Mouse (Mus musculus) heart, embryonic 14.5 days (tissue): ENCODE results near the gene Phlpp2. TPM values are rescaled to one million over a fixed set of nuclear protein-coding genes. Genes with fewer than 3 reads are reported as not detected.

ENCODE experiments used
- ATAC-seq: fragments of 200-750 bp; cut with Nextera tagmentation; 2 replicates; pipeline ENCODE4 v1.8.0; 2017; ENCODE audit warnings: low read depth, moderate TSS enrichment; ENCODE audit not compliant: insufficient number of reproducible peaks, insufficient read depth, low FRiP score
- H3K27ac ChIP-seq, 2 experiments: fragments of 200-500 bp in 1 of 2; fragments of 300-500 bp in 1 of 2; sonication (generic) in 1 of 2; replicated peaks in 1 of 2; 2 replicates each; pipeline ENCODE4 v1.5.1; 2012 to 2014; ENCODE audit warnings: low read depth in 2 of 2, low read length in 2 of 2, control low read depth in 1 of 2, mild to moderate bottlenecking in 1 of 2, mixed read lengths in 1 of 2; ENCODE audit not compliant: control insufficient read depth in 1 of 2, insufficient read depth in 1 of 2
- H3K27me3 ChIP-seq: fragments of 300-500 bp; sonication (generic); 2 replicates; pipeline ENCODE4 v1.6.1; 2014; ENCODE audit warnings: mild to moderate bottlenecking, low read length, control low read depth; ENCODE audit not compliant: control insufficient read depth, insufficient read depth
- H3K36me3 ChIP-seq: fragments of 300-500 bp; sonication (generic); 2 replicates; pipeline ENCODE4 v1.6.1; 2014; ENCODE audit warnings: mild to moderate bottlenecking, control low read depth, low read length, mixed read lengths; ENCODE audit not compliant: control insufficient read depth, insufficient read depth
- H3K4me1 ChIP-seq, 2 experiments: fragments of 200-500 bp in 1 of 2; fragments of 300-500 bp in 1 of 2; sonication (generic) in 1 of 2; 2 replicates each; pipeline ENCODE4 v1.6.1; 2012 to 2014; ENCODE audit warnings: low read length in 2 of 2, control low read depth in 1 of 2, mixed read lengths in 1 of 2; ENCODE audit not compliant: control insufficient read depth in 2 of 2, insufficient read depth in 2 of 2
- H3K4me2 ChIP-seq: fragments of 300-500 bp; sonication (generic); 2 replicates; pipeline ENCODE4 v1.6.1; 2014; ENCODE audit warnings: mild to moderate bottlenecking, low read length
- H3K4me3 ChIP-seq, 2 experiments: fragments of 200-500 bp in 1 of 2; fragments of 300-500 bp in 1 of 2; sonication (generic) in 1 of 2; 2 replicates each; pipeline ENCODE4 v1.5.1; 2012 to 2014; ENCODE audit warnings: low read length in 2 of 2, mild to moderate bottlenecking in 2 of 2, control low read depth in 1 of 2, low read depth in 1 of 2, moderate library complexity in 1 of 2; ENCODE audit not compliant: control insufficient read depth in 1 of 2, insufficient read depth in 1 of 2
- H3K9ac ChIP-seq: fragments of 300-500 bp; sonication (generic); 2 replicates; pipeline ENCODE4 v1.6.1; 2014; ENCODE audit warnings: mild to moderate bottlenecking, low read length
- H3K9me3 ChIP-seq: fragments of 300-500 bp; sonication (generic); 2 replicates; pipeline ENCODE4 v1.6.1; 2016; ENCODE audit warnings: low read length, control low read depth; ENCODE audit not compliant: control insufficient read depth
- WGBS: fragments of 180-500 bp; shearing (Covaris S2); extraction: QIAGEN DNeasy Blood & Tissue Kit; methylation state at CpG from one replicate; pipeline ENCODE4 v1.1.7; 2014; 5-methylcytosine and 5-hydroxymethylcytosine counted together
- polyA plus RNA-seq: library from polyadenylated mRNA; unstranded; fragments of >200 nt; fragmentation: Nextera tagmentation; extraction: Ambion mirVana; gene quantifications from 2 replicates; pipeline ENCODE4 v1.2.1, GENCODE M21; 2014

Phlpp2 gene
- polyA plus RNA-seq, 1 experiment from 2014 or later = 2.0 TPM

DNA sequence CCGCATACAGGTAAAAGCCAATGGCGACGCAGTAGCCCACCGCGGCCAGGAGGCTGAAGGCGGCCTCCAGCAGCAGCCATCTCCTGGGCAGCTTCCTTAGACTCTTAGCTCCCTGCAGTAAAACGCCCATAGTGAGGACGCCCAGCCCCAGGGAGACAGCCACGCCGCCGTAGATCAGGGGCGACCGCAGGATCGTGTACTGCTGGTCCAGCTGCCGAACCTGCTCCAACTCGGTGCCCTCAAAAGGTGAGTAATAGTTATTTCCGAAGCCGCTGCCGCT, 79.9 kb downstream of the Phlpp2 start:
- H3K27me3 ChIP-seq = peaks cover 26% of the 10 kb centered on the region

GRCm38 (mm10) chr8:109952171-109952570, 83.8 kb downstream of the Phlpp2 start:
- H3K27me3 ChIP-seq = peaks cover 26% of the 10 kb centered on the region
- peaks cover 2 to 3% of the 10 kb centered on the region in 2 experiments; a peak in 3 of 4 replicates for H3K4me1 ChIP-seq

More for the DNA sequence above, 79.9 kb downstream of the Phlpp2 start:
- 7% methylated on average over 19 of the region's 19 CpGs for WGBS
- Histone ChIP-seq H3K36me3 (0 out of 2 replicates have a peak, but pooled peaks cover 6% of the 10 kb centered on the region), H3K4me2 (peak overlapping the region; percentile 69), H3K4me1 (peaks cover 0 to 2% of the 10 kb centered on the region in 2 experiments; a peak in 2 of 4 replicates), H3K27ac (no peak overlapping the region), H3K9me3 (no peaks in the 10 kb centered on the region), H3K9ac (0 out of 2 replicates have a peak overlapping the region, but pooled peaks have one; percentile 14), H3K4me3 (peak overlapping the region; percentile 27)
- no peak for ATAC-seq

DNA sequence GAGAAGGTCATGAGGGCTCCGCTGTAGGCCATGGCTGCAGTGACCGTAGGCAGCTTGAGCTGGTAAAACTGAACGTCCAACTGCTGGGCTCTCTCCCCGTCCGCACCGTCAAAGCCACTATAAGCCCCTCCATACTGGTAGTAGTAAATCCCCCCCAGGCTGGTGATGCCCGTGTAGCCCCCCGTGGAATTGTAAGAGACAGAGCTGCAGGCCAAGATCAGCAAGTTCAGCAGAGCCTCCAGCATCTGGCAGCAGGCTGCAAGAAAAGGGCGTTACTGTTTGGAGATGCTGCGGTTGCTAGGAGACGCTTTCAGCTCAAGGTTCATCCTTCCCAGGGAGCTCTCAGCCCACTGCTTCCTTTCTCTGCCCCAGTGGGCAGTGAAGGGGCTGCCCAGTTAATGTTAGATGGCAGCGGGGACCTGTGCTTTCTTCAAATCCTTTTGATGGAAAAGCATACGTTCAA, 86.2 kb downstream of the Phlpp2 start:
- Histone ChIP-seq H3K4me2 (no peak overlapping the region), H3K4me1 (peaks cover 8 to 15% of the 10 kb centered on the region in 2 experiments), H3K27ac (no peak overlapping the region), H3K9me3 (no peaks in the 10 kb centered on the region), H3K27me3 (peaks cover 13% of the 10 kb centered on the region), H3K4me3 (no peak overlapping the region), H3K36me3 (no peaks in the 10 kb centered on the region), H3K9ac (no peak overlapping the region)
- no peak for ATAC-seq
- 59% methylated on average over 13 of the region's 13 CpGs for WGBS

More at GRCm38 (mm10) chr8:109952171-109952570, 83.8 kb downstream of the Phlpp2 start:
- no peak for ATAC-seq
- Histone ChIP-seq H3K4me2 (no peak overlapping the region), H3K4me3 (no peak overlapping the region), H3K36me3 (no peaks in the 10 kb centered on the region), H3K27ac (no peak overlapping the region), H3K9ac (no peak overlapping the region), H3K9me3 (no peaks in the 10 kb centered on the region)
- WGBS = 57% methylated on average over 7 of the region's 7 CpGs

DNA sequence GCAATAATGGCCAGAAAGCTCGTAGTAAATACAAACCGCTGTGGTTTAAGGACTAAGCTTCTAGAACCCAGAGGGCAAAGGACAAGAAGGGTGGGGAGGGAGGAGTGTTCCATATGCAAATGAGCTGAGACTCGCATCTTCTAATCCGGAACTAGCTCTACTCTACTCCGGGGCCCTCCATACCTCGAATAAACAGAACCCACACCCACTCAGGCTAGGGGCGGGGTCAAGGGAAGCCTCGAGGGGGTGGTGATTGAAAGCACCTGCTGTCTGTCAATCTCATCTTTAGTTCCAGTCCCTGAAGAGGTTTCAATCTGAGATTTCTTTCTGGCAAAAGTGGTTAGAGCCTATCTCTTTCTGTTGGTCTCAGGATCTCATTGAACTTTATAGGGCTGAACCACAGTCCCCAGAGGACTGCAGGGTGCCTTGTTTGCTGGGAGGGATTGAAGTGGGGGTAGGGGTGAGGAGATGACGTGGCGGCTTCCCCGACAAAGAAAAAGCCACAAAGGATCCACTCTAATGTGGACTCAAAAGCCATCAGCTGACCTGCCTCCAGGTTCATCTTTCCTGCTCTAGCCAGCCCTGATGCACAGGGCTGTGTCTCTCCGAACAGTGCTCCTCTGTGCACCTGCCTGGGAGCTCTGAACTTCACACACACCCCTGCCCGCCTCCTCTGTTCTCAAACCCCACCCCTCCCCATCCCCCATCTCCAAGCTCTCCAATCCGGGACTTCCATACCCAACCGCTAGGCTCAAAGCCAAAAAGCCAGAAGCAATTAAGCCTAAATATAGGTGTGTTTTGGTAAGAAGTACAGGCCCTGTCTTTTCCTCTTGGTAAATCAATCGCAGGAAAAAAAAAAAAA, 89.1 kb downstream of the Phlpp2 start:
- WGBS = 9% methylated on average over 16 of the region's 16 CpGs
- no peak overlapping the region for H3K4me3 ChIP-seq
- ATAC-seq = no peak

DNA sequence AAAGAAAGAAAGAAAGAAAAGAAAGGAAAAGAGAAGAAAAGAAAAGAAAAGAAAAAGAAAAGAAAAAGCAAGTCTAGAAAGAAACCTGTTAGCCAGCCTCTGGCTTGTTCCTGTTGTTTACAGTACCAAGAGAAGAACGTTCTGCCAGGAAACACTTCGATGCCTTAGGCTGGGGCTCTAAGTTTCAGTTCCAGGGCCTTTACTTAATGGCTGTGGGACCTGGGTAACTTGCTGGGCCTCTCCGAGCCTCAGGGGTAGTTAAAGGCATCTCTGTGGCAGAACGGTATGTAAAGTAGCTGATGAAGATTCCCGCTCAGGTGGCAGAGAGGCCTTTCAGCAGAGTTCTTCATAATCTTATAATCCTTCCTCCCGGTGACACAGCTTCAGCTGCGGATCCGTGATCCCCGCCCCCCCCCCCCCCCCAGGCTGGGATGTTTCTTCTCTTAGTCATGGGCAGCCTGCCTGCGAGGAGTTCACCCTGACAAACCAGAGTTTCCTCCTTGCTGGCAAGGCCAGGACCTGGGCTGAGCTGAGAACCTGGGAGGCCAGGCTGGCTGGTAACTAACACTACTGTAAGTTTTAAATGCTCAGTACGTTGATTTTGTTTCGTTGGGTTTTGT, 89.8 kb downstream of the Phlpp2 start:
- Histone ChIP-seq H3K9me3 (no peaks in the 10 kb centered on the region), H3K27me3 (peaks cover 34% of the 10 kb centered on the region), H3K4me3 (no peak overlapping the region), H3K27ac (peak overlapping the region; percentile 59 to 68), H3K36me3 (no peaks in the 10 kb centered on the region), H3K9ac (peak overlapping the region; percentile 54), H3K4me2 (peak overlapping the region; percentile 52), H3K4me1 (peaks cover 11 to 22% of the 10 kb centered on the region in 2 experiments)
- no peak for ATAC-seq
- WGBS = 19% methylated on average over 12 of the region's 12 CpGs

More for the DNA sequence above, 89.1 kb downstream of the Phlpp2 start:
- Histone ChIP-seq H3K36me3 (no peaks in the 10 kb centered on the region), H3K4me2 (peak overlapping the region; percentile 52), H3K9me3 (no peaks in the 10 kb centered on the region), H3K9ac (no peak overlapping the region), H3K27me3 (peaks cover 26% of the 10 kb centered on the region), H3K27ac (no peak overlapping the region), H3K4me1 (peaks cover 8 to 19% of the 10 kb centered on the region in 2 experiments)

- Histone ChIP-seq H3K4me3 (no peak overlapping the region), H3K4me2 (no peak overlapping the region), H3K4me1 (peaks cover 13 to 27% of the 10 kb centered on the region in 2 experiments), H3K27me3 (peaks cover 42% of the 10 kb centered on the region), H3K9ac (no peak overlapping the region), H3K36me3 (no peaks in the 10 kb centered on the region), H3K27ac (no peak overlapping the region), H3K9me3 (no peaks in the 10 kb centered on the region)
- no peak for ATAC-seq
- whole genome bisulfite sequencing = 90% methylated on average over 4 of the region's 4 CpGs
These were observed 90.8 kb downstream of the Phlpp2 start for GRCm38 (mm10) chr8:109959112-109959511.

GRCm38 (mm10) chr8:109961693-109962367, 93.5 kb downstream of the Phlpp2 start, which contains the start of gene Marveld3:
Marveld3 (minus strand) TSS chr8:109962203.
- WGBS = 4% methylated on average over 64 of the region's 64 CpGs
- ATAC-seq = 0 out of 2 replicates have a peak, but pooled peaks have one; percentile 56

More at GRCm38 (mm10) chr8:109961693-109962367, 93.5 kb downstream of the Phlpp2 start, which contains the start of gene Marveld3:
- peak within 1 kb of the TSS; percentile 38 to 45 for H3K4me3 ChIP-seq
- H3K9me3 ChIP-seq = no peaks in the 10 kb centered on the region
- H3K27ac ChIP-seq = no peak within 1 kb of the TSS
- no peaks in the 10 kb centered on the region for H3K36me3 ChIP-seq
- H3K27me3 ChIP-seq = peaks cover 44% of the 10 kb centered on the region
- H3K4me2 ChIP-seq = peak within 1 kb of the TSS; percentile 84
- peak within 1 kb of the TSS; percentile 26; the same call in 1 of the 2 replicates for H3K9ac ChIP-seq
- peaks cover 13 to 27% of the 10 kb centered on the region in 2 experiments for H3K4me1 ChIP-seq
